Mouse (Mus musculus): ENCODE measurements around the gene Olfr685. TPM values are rescaled to one million over a fixed set of nuclear protein-coding genes. Genes with fewer than 3 reads are reported as not detected.

The Olfr685 gene
- polyA plus RNA-seq, 1 experiment from 2014 or later = not detected

Other genes with a start within 250 kb of the Olfr685 start
- gene Olfr670, start 223.4 kb downstream of the Olfr685 start, polyA plus RNA-seq (2015; fragmentation: Nextera tagmentation; extraction: Ambion mirVana) = not detected in 2 replicates
- not detected in 2 replicates for gene Olfr671, start 206.9 kb downstream of the Olfr685 start, polyA plus RNA-seq (2015; fragmentation: Nextera tagmentation; extraction: Ambion mirVana)
- gene Olfr672, start 184.0 kb downstream of the Olfr685 start, polyA plus RNA-seq (2015; fragmentation: Nextera tagmentation; extraction: Ambion mirVana) = not detected in 2 replicates
- gene Olfr675, start 157.6 kb downstream of the Olfr685 start, polyA plus RNA-seq (2015; fragmentation: Nextera tagmentation; extraction: Ambion mirVana) = not detected in 2 replicates
- not detected in 2 replicates for gene Olfr676, start 153.3 kb downstream of the Olfr685 start, polyA plus RNA-seq (2015; fragmentation: Nextera tagmentation; extraction: Ambion mirVana)
- gene Olfr677, start 134.6 kb downstream of the Olfr685 start, polyA plus RNA-seq (2015; fragmentation: Nextera tagmentation; extraction: Ambion mirVana) = not detected in 2 replicates
- not detected in 2 replicates for gene Olfr678, start 121.5 kb downstream of the Olfr685 start, polyA plus RNA-seq (2015; fragmentation: Nextera tagmentation; extraction: Ambion mirVana)
- gene Olfr679, start 104.8 kb downstream of the Olfr685 start, polyA plus RNA-seq (2015; fragmentation: Nextera tagmentation; extraction: Ambion mirVana) = not detected in 2 replicates
- gene Olfr680-ps1, start 93.2 kb downstream of the Olfr685 start, polyA plus RNA-seq (2015; fragmentation: Nextera tagmentation; extraction: Ambion mirVana) = not detected in 2 replicates
- not detected in 2 replicates for gene Olfr681, start 69.2 kb downstream of the Olfr685 start, polyA plus RNA-seq (2015; fragmentation: Nextera tagmentation; extraction: Ambion mirVana)
- gene Olfr683, start 39.0 kb downstream of the Olfr685 start, polyA plus RNA-seq (2015; fragmentation: Nextera tagmentation; extraction: Ambion mirVana) = not detected in 2 replicates
- gene Olfr684, start 22.4 kb downstream of the Olfr685 start, polyA plus RNA-seq (2015; fragmentation: Nextera tagmentation; extraction: Ambion mirVana) = not detected in 2 replicates
- not detected in 2 replicates for gene Olfr686, start 21.5 kb upstream of the Olfr685 start, polyA plus RNA-seq (2015; fragmentation: Nextera tagmentation; extraction: Ambion mirVana)
- not detected in 2 replicates for gene Olfr688, start 102.1 kb upstream of the Olfr685 start, polyA plus RNA-seq (2015; fragmentation: Nextera tagmentation; extraction: Ambion mirVana)
- gene Olfr689, start 125.2 kb upstream of the Olfr685 start, polyA plus RNA-seq (2015; fragmentation: Nextera tagmentation; extraction: Ambion mirVana) = not detected in 2 replicates
- gene Olfr690, start 148.1 kb upstream of the Olfr685 start, polyA plus RNA-seq (2015; fragmentation: Nextera tagmentation; extraction: Ambion mirVana) = not detected in 2 replicates
- not detected in 2 replicates for gene Olfr691, start 156.3 kb upstream of the Olfr685 start, polyA plus RNA-seq (2015; fragmentation: Nextera tagmentation; extraction: Ambion mirVana)
- gene Olfr692, start 182.2 kb upstream of the Olfr685 start, polyA plus RNA-seq (2015; fragmentation: Nextera tagmentation; extraction: Ambion mirVana) = not detected in 2 replicates
- not detected in 2 replicates for gene Gm5901, start 189.0 kb upstream of the Olfr685 start, polyA plus RNA-seq (2015; fragmentation: Nextera tagmentation; extraction: Ambion mirVana)
- 28.9 and 29.6 TPM in 2 replicates for gene Fam160a2, start 214.0 kb upstream of the Olfr685 start, polyA plus RNA-seq (2015; fragmentation: Nextera tagmentation; extraction: Ambion mirVana)
- not detected in 2 replicates for gene Cnga4, start 218.6 kb upstream of the Olfr685 start, polyA plus RNA-seq (2015; fragmentation: Nextera tagmentation; extraction: Ambion mirVana)
- 0.11 and 0.18 TPM in 2 replicates for gene Cckbr, start 239.7 kb upstream of the Olfr685 start, polyA plus RNA-seq (2015; fragmentation: Nextera tagmentation; extraction: Ambion mirVana)

Measured in heart, embryonic 13.5 days (tissue).